Mouse (Mus musculus) stomach, postnatal 0 days (tissue): ENCODE measurements at regions not wholly inside any gene's neighbourhood (a gene's known extent, or its start where the extent isn't known, plus 50 kb on each side); places are given as distances from the start of the nearest gene placed in this dataset.

Source experiments
- CTCF ChIP-seq: IDR thresholded peaks from 2 replicates; pipeline ENCODE4 v1.5.1; 2016; ENCODE audit warnings: antibody characterized with exemption, low read depth, mild to moderate bottlenecking, moderate library complexity
- EP300 ChIP-seq: optimal IDR thresholded peaks from 2 replicates; pipeline ENCODE3; 2016; ENCODE audit warnings: antibody characterized with exemption

GRCm38 (mm10) chr4:153187959-153188503 is 294.6 kb downstream of the Ajap1 start:
- TF ChIP-seq CTCF (no peak), EP300 (no peak)
